In the genomic region with DNA sequence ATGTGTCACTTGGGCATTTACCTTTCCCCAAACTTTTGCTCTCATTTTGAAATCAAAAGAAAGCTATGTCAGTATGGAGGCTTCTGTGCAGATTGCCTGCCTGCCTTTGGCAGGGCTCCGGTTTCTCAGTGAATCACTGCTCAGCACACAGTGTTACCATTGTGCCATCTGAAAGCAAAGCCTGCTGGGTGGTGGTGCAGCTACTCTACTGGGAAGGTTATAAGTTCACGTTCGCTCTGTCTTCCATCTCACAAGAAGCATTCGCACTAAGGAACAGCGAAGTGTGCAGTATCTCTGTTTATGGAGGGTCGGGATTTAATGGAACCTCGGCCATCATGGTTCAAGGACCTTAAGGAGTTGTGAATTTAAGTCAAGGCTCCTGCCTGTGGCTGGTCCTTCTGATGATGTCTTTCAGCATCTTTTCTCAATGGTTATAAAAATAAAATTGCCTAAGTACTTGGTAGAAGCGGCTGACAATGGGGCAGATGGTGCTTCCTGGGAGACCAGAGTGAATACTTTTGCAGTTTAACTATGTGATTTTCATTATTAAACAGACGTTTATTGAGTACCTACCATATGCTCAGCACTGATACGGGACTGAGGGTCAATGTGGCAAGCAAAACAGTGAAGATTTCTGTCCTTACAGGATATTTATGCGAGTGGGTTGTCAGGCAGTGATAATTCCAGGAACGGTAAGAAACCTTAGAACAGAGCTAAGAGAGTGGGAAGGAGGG, we compare ENCODE assay signal across 10 mouse cellular contexts.
DNase-seq lines count a peak whose midpoint lies in the region; ATAC-seq lines count a peak whose summit lies in the region.
"Had no signal": no experiment of that assay in that cellular context is flagged by ENCODE, and none has a peak within 500 bp of the region (broad histone marks: within the 10 kb centered on the region; RNA-seq: fewer than 3 reads in every experiment).

No protein-coding gene starts in this region.

- H3K4me2 ChIP-seq in hindbrain, embryonic 13.5 days, result no peak overlapping the region

- H3K9ac ChIP-seq in hindbrain, embryonic 13.5 days, result no peak overlapping the region

- no peaks in the 10 kb centered on the region for H3K27me3 ChIP-seq in hindbrain, embryonic 13.5 days

- intact Hi-C loops in left cerebral cortex, postnatal 25 days (cut with DNase I), result loop anchor here (5.0 kb wide), 1 partner anchor 77 kb away; no protein-coding TSS in a partner anchor

- H3K27ac ChIP-seq in hindbrain, embryonic 13.5 days, result peak overlapping the region; percentile 71

- H3K4me1 ChIP-seq in hindbrain, embryonic 13.5 days (replicated peaks), result peaks cover 18% of the 10 kb centered on the region

- no peaks in the 10 kb centered on the region for H3K9me3 ChIP-seq in hindbrain, embryonic 13.5 days

- no peaks in the 10 kb centered on the region for H3K36me3 ChIP-seq in hindbrain, embryonic 13.5 days

- no peak overlapping the region for H3K4me3 ChIP-seq in hindbrain, embryonic 13.5 days

- DNase-seq in retina, postnatal 1 day, result peak; percentile 48
- DNase-seq in retina, embryonic 14.5 days (ENCODE audit: low spot score), result no peak
- DNase-seq in left cerebral cortex, postnatal 25 days (ENCODE audit: low spot score in 2 of 2), result peak; percentile 42 to 77
- peak; percentile 40 for DNase-seq in right cerebral cortex, postnatal 4 days
- DNase-seq in adrenal gland, adult 8-10 months, result no peak
- DNase-seq in adrenal gland, adult (ENCODE audit: inconsistent age in 2 of 2, low spot score in 1 of 2), result no peak
- no peak for DNase-seq in adrenal gland, postnatal 10 days
- DNase-seq: heart, adult 18-20 months; thymus, adult 18-20 months had no signal

- ATAC-seq in hindbrain, embryonic 13.5 days (ENCODE audit: low FRiP score), result peak; percentile 79

- 49% methylated on average over 12 of the region's 12 CpGs for WGBS in hindbrain, embryonic 13.5 days

Comparison
In these comparisons a context has a peak if more than half of its experiments do, and no peak if none do; other contexts are left out.
1. DNase-seq: peak in retina, postnatal 1 day (single experiment), left cerebral cortex, postnatal 25 days (2 of 2) and right cerebral cortex, postnatal 4 days (single experiment); none in retina, embryonic 14.5 days (single experiment), adrenal gland, adult 8-10 months (single experiment), adrenal gland, adult (0 of 2) and adrenal gland, postnatal 10 days (single experiment).